Mouse (Mus musculus) ES-Bruce4 (cell line): ENCODE measurements around the gene Mup19. TPM values are rescaled to one million over a fixed set of nuclear protein-coding genes. Genes with fewer than 3 reads are reported as not detected.
A peak's percentile ranks its signal among the peaks of the same experiment; 100 is the strongest.
"Not testable (repeated sequence)": the region's sequence is repeated elsewhere in the genome, so short reads cannot be mapped to it uniquely, and the experiment has no call there.

Experiments
- H3K27ac ChIP-seq: 2 replicates; pipeline ENCODE4 v1.5.1; 2012; ENCODE audit warnings: low read length, inconsistent platforms; ENCODE audit not compliant: insufficient read depth
- H3K27me3 ChIP-seq: 2 replicates; pipeline ENCODE4 v1.6.1; 2012; ENCODE audit warnings: mild to moderate bottlenecking, low read length, inconsistent platforms; ENCODE audit not compliant: control insufficient read depth, poor library complexity, insufficient read depth, severe bottlenecking
- H3K36me3 ChIP-seq: 2 replicates; pipeline ENCODE4 v1.6.1; 2012; ENCODE audit warnings: inconsistent platforms, mild to moderate bottlenecking, low read length, moderate library complexity; ENCODE audit not compliant: control insufficient read depth, poor library complexity, insufficient read depth, severe bottlenecking
- H3K4me1 ChIP-seq: one replicate; pipeline ENCODE4 v1.8.1; 2011; ENCODE audit warnings: low read length; ENCODE audit not compliant: control insufficient read depth, insufficient read depth
- H3K4me3 ChIP-seq: 2 replicates; pipeline ENCODE4 v1.5.1; 2011; ENCODE audit warnings: low read depth, mild to moderate bottlenecking, low read length
- H3K9ac ChIP-seq: 2 replicates; pipeline ENCODE4 v1.6.1; 2012; ENCODE audit warnings: low read depth, mild to moderate bottlenecking, inconsistent platforms; ENCODE audit not compliant: poor library complexity, severe bottlenecking
- H3K9me3 ChIP-seq: replicated peaks from 2 replicates; pipeline ENCODE4 v1.6.1; 2012; ENCODE audit warnings: mild to moderate bottlenecking, low read length, inconsistent platforms; ENCODE audit not compliant: control insufficient read depth, poor library complexity, insufficient read depth, severe bottlenecking
- CTCF ChIP-seq: IDR thresholded peaks from one replicate; pipeline ENCODE4 v1.8.1; 2011; ENCODE audit warnings: low read depth, low read length
- EP300 ChIP-seq: IDR thresholded peaks from 2 replicates; pipeline ENCODE4 v1.6.1; 2011; ENCODE audit warnings: low read depth, low read length; ENCODE audit not compliant: insufficient read depth
- POLR2A ChIP-seq: IDR thresholded peaks from one replicate; pipeline ENCODE4 v1.8.1; 2011; ENCODE audit warnings: low read length; ENCODE audit not compliant: insufficient read depth
- polyA plus RNA-seq: library from polyadenylated mRNA; stranded (reverse); fragments of >200 nt; gene quantifications from 2 replicates; pipeline ENCODE4 v1.2.4, GENCODE M21; 2011; ENCODE audit warnings: low read depth; ENCODE audit not compliant: missing spikeins, insufficient read depth, insufficient read length

Gene Mup19
- not detected in 2 replicates for polyA plus RNA-seq

DNA sequence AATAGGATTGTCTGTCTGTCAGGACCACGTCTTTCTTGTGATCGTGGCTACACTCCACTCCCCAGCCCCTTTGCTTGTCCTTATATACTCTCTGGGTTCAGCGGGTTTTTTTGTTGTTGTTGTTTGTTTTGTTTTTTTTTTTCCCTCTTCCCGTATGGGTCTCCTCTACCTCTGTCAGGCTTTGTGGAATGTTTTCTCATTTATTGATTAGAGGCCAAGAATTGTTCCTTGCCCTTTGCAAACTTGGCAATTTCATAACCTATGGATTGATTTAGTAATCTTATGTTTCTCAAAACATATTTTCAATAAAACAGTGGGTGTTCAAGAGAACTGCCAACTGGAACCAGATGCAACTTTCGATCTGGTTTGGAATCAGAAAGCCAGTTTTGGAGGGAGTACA, at the start of gene Mup19:
Mup19 (minus strand) TSS at position 101 of the 400 bp plus-strand sequence.
- not testable (repeated sequence) for H3K9ac ChIP-seq

DNA sequence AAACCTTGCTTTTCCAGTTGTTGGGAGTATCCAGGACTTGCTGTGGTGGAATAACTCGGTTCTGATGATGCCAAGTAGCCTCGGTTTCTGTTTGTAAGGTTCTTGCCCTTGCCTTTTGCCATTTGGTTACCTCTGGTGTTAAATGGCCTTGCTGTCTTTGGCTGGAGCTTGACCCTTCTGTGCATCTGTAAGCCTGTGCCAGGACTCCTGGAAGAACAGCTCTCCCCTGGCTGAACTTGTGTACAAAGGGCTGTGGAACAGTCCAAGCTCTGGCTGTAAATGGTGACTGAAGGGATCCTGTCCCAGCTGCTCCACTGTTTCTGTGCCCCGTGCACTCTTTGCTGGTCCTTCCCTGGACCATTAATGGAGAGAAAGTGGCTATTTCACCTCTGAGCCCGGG, 47.1 kb upstream of the Mup19 start:
- no peaks in the 10 kb centered on the region for H3K36me3 ChIP-seq
- H3K4me1 ChIP-seq, result no peaks in the 10 kb centered on the region

More for the DNA sequence above, at the start of gene Mup19:
- H3K27ac ChIP-seq, H3K4me3 ChIP-seq, H3K9me3 ChIP-seq, H3K4me1 ChIP-seq, H3K27me3 ChIP-seq, H3K36me3 ChIP-seq: not testable (repeated sequence)

DNA sequence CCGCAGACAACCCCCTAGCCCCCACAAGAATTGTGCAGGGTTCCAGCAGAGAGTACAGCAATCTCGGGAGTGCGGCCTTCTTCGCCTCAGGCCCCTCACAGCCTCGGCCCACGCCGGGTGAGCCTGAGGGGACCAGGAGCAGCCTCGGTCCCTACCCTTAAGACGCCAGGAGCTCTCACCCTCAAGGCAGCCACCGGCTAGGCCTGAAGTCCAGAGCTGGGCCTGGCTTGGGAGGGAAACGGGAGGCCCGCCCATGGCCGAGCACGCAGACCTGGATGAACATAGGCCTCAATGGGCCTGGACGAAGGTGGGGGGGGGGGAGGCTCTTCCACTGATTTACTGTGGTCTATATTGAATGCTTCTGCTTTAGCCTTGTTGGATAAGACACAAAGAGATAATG, 41.1 kb upstream of the Mup19 start:
- H3K36me3 ChIP-seq, result no peaks in the 10 kb centered on the region
- H3K4me1 ChIP-seq, result no peaks in the 10 kb centered on the region
- 0 out of 2 replicates have a peak, but pooled peaks cover 4% of the 10 kb centered on the region for H3K9me3 ChIP-seq
- no peaks in the 10 kb centered on the region for H3K27me3 ChIP-seq
- no peak overlapping the region for H3K4me3 ChIP-seq
- H3K27ac ChIP-seq, result no peak overlapping the region
- no peak overlapping the region for H3K9ac ChIP-seq
- no peak for TF ChIP-seq EP300
- TF ChIP-seq CTCF, result no peak
- no peak for TF ChIP-seq POLR2A

More for the DNA sequence above, 47.1 kb upstream of the Mup19 start:
- no peak overlapping the region for H3K27ac ChIP-seq
- no peak overlapping the region for H3K4me3 ChIP-seq
- no peak for TF ChIP-seq CTCF
- no peak for TF ChIP-seq POLR2A
- TF ChIP-seq EP300, result no peak
- H3K27me3 ChIP-seq, result no peaks in the 10 kb centered on the region
- no peak overlapping the region for H3K9ac ChIP-seq
- no peaks in the 10 kb centered on the region; the same call in 1 of the 2 replicates for H3K9me3 ChIP-seq

DNA sequence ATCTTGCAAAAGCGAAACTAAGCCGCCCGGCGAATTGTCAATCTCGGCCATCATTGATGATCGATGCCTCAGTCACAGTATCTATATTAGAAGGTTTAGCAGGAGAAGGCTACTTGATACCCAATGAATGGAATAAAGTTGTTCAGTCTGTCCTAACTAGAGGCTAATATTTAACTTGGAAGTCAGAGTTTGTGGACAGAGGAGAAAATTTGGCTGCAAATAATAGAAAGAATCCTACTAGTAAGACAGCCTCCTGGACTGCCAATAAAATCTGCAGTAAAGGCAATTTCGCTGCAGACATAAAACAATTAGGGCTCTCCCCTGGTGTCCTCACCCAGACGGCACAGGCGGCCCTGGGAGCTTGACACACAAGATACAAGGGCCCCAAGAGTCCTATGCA, 40.5 kb upstream of the Mup19 start:
- H3K9me3 ChIP-seq, H3K36me3 ChIP-seq, H3K4me1 ChIP-seq, H3K4me3 ChIP-seq, H3K9ac ChIP-seq, H3K27ac ChIP-seq, H3K27me3 ChIP-seq: not testable (repeated sequence)

DNA sequence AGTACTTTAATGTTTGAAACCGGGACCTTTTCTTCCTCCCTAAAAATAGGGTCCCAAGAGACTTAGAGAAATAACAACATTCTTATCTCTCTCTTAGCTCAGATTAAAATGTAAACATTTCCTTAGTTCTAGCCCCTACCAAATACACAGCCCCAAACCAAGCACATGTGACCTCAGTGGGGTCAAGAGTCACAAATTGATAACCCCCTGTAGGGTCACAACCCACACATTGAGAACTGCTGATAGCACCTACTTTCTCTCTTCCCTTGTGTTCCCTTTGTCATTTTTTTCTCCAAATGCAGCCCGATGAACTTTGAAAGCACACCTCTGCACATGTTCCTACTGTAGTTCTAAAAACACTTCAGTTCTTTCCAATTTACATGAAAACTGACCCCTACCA, 33.5 kb upstream of the Mup19 start:
- no peak overlapping the region for H3K27ac ChIP-seq
- H3K36me3 ChIP-seq, result no peaks in the 10 kb centered on the region
- TF ChIP-seq CTCF (no peak), EP300 (no peak), POLR2A (no peak)
- no peak overlapping the region for H3K9ac ChIP-seq
- H3K4me3 ChIP-seq, result no peak overlapping the region
- H3K9me3 ChIP-seq, result no peaks in the 10 kb centered on the region
- no peaks in the 10 kb centered on the region for H3K4me1 ChIP-seq
- no peaks in the 10 kb centered on the region for H3K27me3 ChIP-seq

DNA sequence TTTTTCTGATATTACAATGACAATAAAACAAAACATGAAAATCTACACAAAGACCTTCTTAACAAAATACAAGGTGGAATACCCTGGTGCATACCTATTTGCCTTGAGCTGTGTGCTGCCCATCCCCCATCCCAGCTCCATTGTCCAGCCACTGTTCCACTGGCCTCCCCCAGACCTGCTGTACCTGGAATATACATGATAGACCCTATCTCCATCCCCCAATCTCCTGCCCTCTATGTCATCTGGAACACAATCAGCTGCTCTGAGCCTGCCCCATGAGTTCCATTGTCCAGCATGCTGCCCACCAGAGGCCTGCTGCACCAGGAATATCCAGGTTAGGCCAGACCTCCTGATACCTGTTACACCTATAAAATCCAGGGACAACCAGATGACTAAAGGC, 31.4 kb upstream of the Mup19 start:
- Histone ChIP-seq H3K27ac (no peak overlapping the region), H3K9me3 (no peaks in the 10 kb centered on the region)
- TF ChIP-seq POLR2A, result no peak

DNA sequence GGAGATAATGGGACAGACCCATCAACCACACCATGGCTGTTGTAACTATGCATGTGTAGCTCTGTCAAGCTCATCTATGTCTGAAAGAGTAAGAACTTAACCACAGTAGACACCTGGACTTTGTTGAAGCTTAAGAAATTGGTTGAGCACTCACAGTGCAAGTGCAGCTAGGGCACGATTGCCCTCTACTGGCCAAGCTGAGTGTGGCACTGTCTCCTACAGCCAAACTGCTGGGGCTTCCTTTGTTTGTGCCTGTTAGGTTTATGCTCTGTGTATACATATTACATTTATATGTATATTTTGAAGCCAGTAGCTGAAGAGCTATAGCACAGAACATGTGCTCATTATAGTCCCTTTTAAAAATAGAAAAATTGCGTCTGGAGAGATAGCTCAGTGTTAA, 29.1 kb upstream of the Mup19 start:
- TF ChIP-seq CTCF, result peak; percentile 71
- H3K4me3 ChIP-seq, H3K36me3 ChIP-seq, H3K27me3 ChIP-seq, H3K4me1 ChIP-seq, H3K9me3 ChIP-seq, H3K9ac ChIP-seq, H3K27ac ChIP-seq: not testable (repeated sequence)

More for the DNA sequence above, 31.4 kb upstream of the Mup19 start:
- Histone ChIP-seq H3K4me3 (no peak overlapping the region), H3K27me3 (no peaks in the 10 kb centered on the region), H3K4me1 (no peaks in the 10 kb centered on the region), H3K36me3 (no peaks in the 10 kb centered on the region), H3K9ac (no peak overlapping the region)

DNA sequence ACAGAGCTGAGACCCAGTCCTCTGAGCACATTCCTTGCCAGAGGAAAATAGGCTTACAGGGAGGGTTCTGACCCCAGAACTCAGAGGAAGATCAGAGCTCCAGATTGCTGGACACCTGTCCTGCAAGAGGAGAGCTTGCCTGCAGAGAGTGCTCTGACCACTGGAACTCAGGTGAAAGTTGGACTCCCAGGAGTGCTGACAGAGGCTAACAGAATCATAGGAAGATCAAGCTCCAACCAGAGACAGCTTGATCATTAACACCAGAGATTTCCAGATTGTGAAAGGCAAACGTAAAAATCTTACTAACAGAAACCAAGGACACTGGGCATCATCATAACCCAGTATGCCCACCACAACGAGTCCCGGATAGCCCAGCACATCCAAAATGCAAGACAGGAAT, 26.9 kb upstream of the Mup19 start:
- H3K4me1 ChIP-seq, H3K27ac ChIP-seq, H3K9ac ChIP-seq, H3K36me3 ChIP-seq, H3K4me3 ChIP-seq, H3K27me3 ChIP-seq, H3K9me3 ChIP-seq: not testable (repeated sequence)

DNA sequence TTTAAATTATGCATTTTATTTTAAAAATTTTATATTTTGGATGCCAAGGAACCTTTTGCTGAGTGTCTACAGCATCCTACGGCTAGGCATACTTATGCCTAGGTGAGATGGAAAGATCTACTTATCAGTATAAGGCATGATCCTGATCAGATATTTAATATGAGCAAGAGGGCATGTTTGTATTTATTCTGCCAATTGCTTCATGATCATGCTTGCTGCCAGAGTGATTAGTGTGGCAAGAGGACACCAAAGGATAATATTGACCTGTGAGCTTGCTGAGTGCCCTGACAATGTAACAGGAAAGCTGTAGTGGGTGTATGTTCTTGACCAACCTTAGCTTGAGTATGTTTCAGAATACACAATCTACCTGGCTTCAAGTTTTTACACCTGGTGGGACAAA, 7.6 kb upstream of the Mup19 start:
- H3K27me3 ChIP-seq, H3K27ac ChIP-seq, H3K4me3 ChIP-seq, H3K9me3 ChIP-seq, H3K4me1 ChIP-seq, H3K9ac ChIP-seq, H3K36me3 ChIP-seq: not testable (repeated sequence)

DNA sequence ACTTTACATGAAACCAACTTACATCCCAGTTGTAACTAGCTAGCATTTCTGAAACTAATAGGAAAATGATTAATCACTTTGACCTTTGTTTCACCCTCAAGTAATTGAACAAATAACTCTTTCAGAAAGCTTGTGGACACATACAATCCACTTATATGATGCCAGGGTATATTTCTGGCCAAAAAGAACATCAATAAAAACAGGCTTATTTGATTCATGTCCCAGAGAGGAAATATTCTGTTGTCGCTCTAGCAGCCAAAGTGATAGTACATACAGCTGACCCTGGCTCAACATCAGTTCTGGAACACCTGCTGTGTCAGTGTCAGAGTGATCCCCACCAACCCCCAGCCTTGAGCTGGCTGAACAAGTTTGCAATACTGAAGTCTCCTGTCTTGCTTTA, 2.2 kb upstream of the Mup19 start:
- not testable (repeated sequence) for H3K27me3 ChIP-seq, H3K36me3 ChIP-seq, H3K4me1 ChIP-seq, H3K27ac ChIP-seq, H3K9ac ChIP-seq, H3K9me3 ChIP-seq, H3K4me3 ChIP-seq
